Mouse (Mus musculus): ENCODE results near the gene Cltb. TPM values are rescaled to one million over a fixed set of nuclear protein-coding genes. Genes with fewer than 3 reads are reported as not detected.
A peak's percentile ranks its signal among the peaks of the same experiment; 100 is the strongest.

Cltb gene
- polyA plus RNA-seq, 1 experiment from 2014 or later, result 33.9 TPM

GRCm38 (mm10) chr13:54596107-54596690 is 14.9 kb downstream of the Cltb start:
- DNase-seq (ENCODE audit: low read depth, low spot score) (no peak), ATAC-seq (no peak)
- ChIA-PET CTCF (interaction anchor here (1.5 to 1.8 kb wide), 2 partner anchors 14 to 25 kb away, joined by 3 to 5 read pairs; partner anchors contain the start of gene Faf2), POLR2A (interaction anchor here (1.0 to 1.1 kb wide), 2 partner anchors 10 kb away, joined by 3 to 4 read pairs; no protein-coding TSS in a partner anchor)
- in situ Hi-C loops (cut with MboI; ENCODE audit: low pct_unique_long_range_greater_than_20kb), result no loop called here
- no peak for TF ChIP-seq CTCF (IDR thresholded peaks at IDR 0.05)
- no peaks in the 10 kb centered on the region for H3K27me3 ChIP-seq

- in situ Hi-C loops (cut with MboI; ENCODE audit: low pct_unique_long_range_greater_than_20kb), result no loop called here
- DNase-seq (ENCODE audit: low read depth, low spot score), result no peak
- no peak for ATAC-seq
- no peak for TF ChIP-seq CTCF (IDR thresholded peaks at IDR 0.05)
- ChIA-PET CTCF (no interaction called here), POLR2A (no interaction called here)
- H3K27me3 ChIP-seq, result no peaks in the 10 kb centered on the region
These were observed 17.5 kb downstream of the Cltb start for GRCm38 (mm10) chr13:54593617-54594016.

- in situ Hi-C loops (cut with MboI; ENCODE audit: low pct_unique_long_range_greater_than_20kb), result no loop called here
- TF ChIP-seq CTCF (IDR thresholded peaks at IDR 0.05), result no peak
- ATAC-seq (no peak), DNase-seq (ENCODE audit: low read depth, low spot score) (no peak)
- POLR2A ChIA-PET, result interaction anchor here (0.7 to 1.3 kb wide), 2 partner anchors 15 to 16 kb away, joined by 3 to 4 read pairs; no protein-coding TSS in a partner anchor
- H3K27me3 ChIP-seq, result no peaks in the 10 kb centered on the region
- CTCF ChIA-PET, result interaction anchor here (2.5 kb wide), 1 partner anchor 17 kb away, joined by 10 read pairs; no protein-coding TSS in a partner anchor
These were observed 19.3 kb downstream of the Cltb start for GRCm38 (mm10) chr13:54591776-54592356.

- ChIA-PET POLR2A (interaction anchor here (0.9 to 1.8 kb wide), 3 partner anchors 15 to 27 kb away, joined by 3 to 5 read pairs (median 4); no protein-coding TSS in a partner anchor), CTCF (no interaction called here)
- H3K27me3 ChIP-seq, result no peaks in the 10 kb centered on the region
- TF ChIP-seq CTCF (IDR thresholded peaks at IDR 0.05), result no peak
- DNase-seq (ENCODE audit: low read depth, low spot score) (peak; percentile 88), ATAC-seq (peak; percentile 94)
- in situ Hi-C loops (cut with MboI; ENCODE audit: low pct_unique_long_range_greater_than_20kb), result no loop called here
These were observed 20.9 kb downstream of the Cltb start, which contains the start of the genes Nop16 and Higd2a for GRCm38 (mm10) chr13:54589996-54590951. Nop16 (minus strand) TSS chr13:54590090. Higd2a (plus strand) TSS chr13:54590207.

GRCm38 (mm10) chr13:54589414-54589995 is 21.6 kb downstream of the Cltb start:
- DNase-seq (ENCODE audit: low read depth, low spot score) (no peak), ATAC-seq (peak; percentile 1)
- in situ Hi-C loops (cut with MboI; ENCODE audit: low pct_unique_long_range_greater_than_20kb), result no loop called here
- TF ChIP-seq CTCF (IDR thresholded peaks at IDR 0.05), result no peak
- no peaks in the 10 kb centered on the region for H3K27me3 ChIP-seq
- POLR2A ChIA-PET, result interaction anchor here (0.9 to 1.8 kb wide), 3 partner anchors 16 to 28 kb away, joined by 3 to 5 read pairs (median 4); no protein-coding TSS in a partner anchor
- CTCF ChIA-PET, result no interaction called here

GRCm38 (mm10) chr13:54585831-54586230 is 25.3 kb downstream of the Cltb start:
- ATAC-seq (no peak), DNase-seq (ENCODE audit: low read depth, low spot score) (no peak)
- ChIA-PET CTCF (no interaction called here), POLR2A (interaction anchor here (1.1 kb wide), 1 partner anchor 11 kb away, joined by 4 read pairs; no protein-coding TSS in a partner anchor)
- TF ChIP-seq CTCF (IDR thresholded peaks at IDR 0.05), result no peak
- in situ Hi-C loops (cut with MboI; ENCODE audit: low pct_unique_long_range_greater_than_20kb), result no loop called here
- H3K27me3 ChIP-seq, result no peaks in the 10 kb centered on the region

GRCm38 (mm10) chr13:54582860-54583259 is 28.3 kb downstream of the Cltb start:
- ATAC-seq (no peak), DNase-seq (ENCODE audit: low read depth, low spot score) (no peak)
- H3K27me3 ChIP-seq, result no peaks in the 10 kb centered on the region
- in situ Hi-C loops (cut with MboI; ENCODE audit: low pct_unique_long_range_greater_than_20kb), result no loop called here
- no peak for TF ChIP-seq CTCF (IDR thresholded peaks at IDR 0.05)
- CTCF ChIA-PET, result interaction anchor here (1.6 kb wide), 1 partner anchor 14 kb away, joined by 3 read pairs; no protein-coding TSS in a partner anchor
- POLR2A ChIA-PET, result no interaction called here

- POLR2A ChIA-PET, result no interaction called here
- no peak for TF ChIP-seq CTCF (IDR thresholded peaks at IDR 0.05)
- ATAC-seq (no peak), DNase-seq (ENCODE audit: low read depth, low spot score) (no peak)
- in situ Hi-C loops (cut with MboI; ENCODE audit: low pct_unique_long_range_greater_than_20kb), result no loop called here
- H3K27me3 ChIP-seq, result no peaks in the 10 kb centered on the region
- CTCF ChIA-PET, result interaction anchor here (1.6 kb wide), 1 partner anchor 15 kb away, joined by 3 read pairs; no protein-coding TSS in a partner anchor
These were observed 29.0 kb downstream of the Cltb start for GRCm38 (mm10) chr13:54582126-54582525.

GRCm38 (mm10) chr13:54581385-54581784 is 29.8 kb downstream of the Cltb start:
- no peak for DNase-seq (ENCODE audit: low read depth, low spot score)
- H3K27me3 ChIP-seq, result no peaks in the 10 kb centered on the region
- ATAC-seq, result no peak
- POLR2A ChIA-PET, result no interaction called here
- in situ Hi-C loops (cut with MboI; ENCODE audit: low pct_unique_long_range_greater_than_20kb), result no loop called here
- TF ChIP-seq CTCF (IDR thresholded peaks at IDR 0.05), result no peak
- CTCF ChIA-PET, result interaction anchor here (1.6 kb wide), 1 partner anchor 16 kb away, joined by 3 read pairs; no protein-coding TSS in a partner anchor

Data from Patski (cell line).